Mouse (Mus musculus): ENCODE measurements around the gene Ptpn1.

The Ptpn1 gene

GRCm38 (mm10) chr2:167920960-167921495, 10.8 kb upstream of the Ptpn1 start:
- no peak for DNase-seq (ENCODE audit: extremely low read depth, low read depth)

GRCm38 (mm10) chr2:167921823-167922222, 10.0 kb upstream of the Ptpn1 start:
- no peak for DNase-seq (ENCODE audit: extremely low read depth, low read depth)

- no peak for DNase-seq (ENCODE audit: extremely low read depth, low read depth)
These were observed 7.8 kb upstream of the Ptpn1 start for GRCm38 (mm10) chr2:167924011-167924410.

- peak; percentile 93 for DNase-seq (ENCODE audit: extremely low read depth, low read depth)
These were observed 6.9 kb upstream of the Ptpn1 start for GRCm38 (mm10) chr2:167924803-167925604.

- DNase-seq (ENCODE audit: extremely low read depth, low read depth), result peak; percentile 47
These were observed 5.7 kb upstream of the Ptpn1 start for GRCm38 (mm10) chr2:167925841-167926800.

- DNase-seq (ENCODE audit: extremely low read depth, low read depth), result no peak
These were observed 3.8 kb upstream of the Ptpn1 start for GRCm38 (mm10) chr2:167928002-167928526.

- no peak for DNase-seq (ENCODE audit: extremely low read depth, low read depth)
These were observed 2.9 kb upstream of the Ptpn1 start for GRCm38 (mm10) chr2:167928972-167929371.

GRCm38 (mm10) chr2:167930975-167931374, 882 bp upstream of the Ptpn1 start:
- no peak for DNase-seq (ENCODE audit: extremely low read depth, low read depth)

GRCm38 (mm10) chr2:167932727-167933231, 922 bp downstream of the Ptpn1 start:
- DNase-seq (ENCODE audit: extremely low read depth, low read depth), result no peak

- no peak for DNase-seq (ENCODE audit: extremely low read depth, low read depth)
These were observed 1.5 kb downstream of the Ptpn1 start for GRCm38 (mm10) chr2:167933397-167933796.

GRCm38 (mm10) chr2:167935956-167936355, 4.1 kb downstream of the Ptpn1 start:
- DNase-seq (ENCODE audit: extremely low read depth, low read depth), result no peak

GRCm38 (mm10) chr2:167938786-167939185, 6.9 kb downstream of the Ptpn1 start:
- DNase-seq (ENCODE audit: extremely low read depth, low read depth), result no peak

GRCm38 (mm10) chr2:167939204-167939603, 7.3 kb downstream of the Ptpn1 start:
- no peak for DNase-seq (ENCODE audit: extremely low read depth, low read depth)

GRCm38 (mm10) chr2:167939632-167940399, 8.0 kb downstream of the Ptpn1 start:
- DNase-seq (ENCODE audit: extremely low read depth, low read depth), result no peak

- no peak for DNase-seq (ENCODE audit: extremely low read depth, low read depth)
These were observed 8.8 kb downstream of the Ptpn1 start for GRCm38 (mm10) chr2:167940636-167941035.

GRCm38 (mm10) chr2:167941320-167941719, 9.5 kb downstream of the Ptpn1 start:
- DNase-seq (ENCODE audit: extremely low read depth, low read depth), result no peak

- no peak for DNase-seq (ENCODE audit: extremely low read depth, low read depth)
These were observed 9.9 kb downstream of the Ptpn1 start for GRCm38 (mm10) chr2:167941745-167942176.

GRCm38 (mm10) chr2:167942199-167942925, 10.5 kb downstream of the Ptpn1 start:
- DNase-seq (ENCODE audit: extremely low read depth, low read depth), result no peak

- DNase-seq (ENCODE audit: extremely low read depth, low read depth), result no peak
These were observed 11.2 kb downstream of the Ptpn1 start for GRCm38 (mm10) chr2:167942926-167943633.
